Mouse (Mus musculus) cerebellum, adult 9-10 months (tissue): Measurements from ENCODE around the gene Cacna1c.
"Not testable (repeated sequence)": the region's sequence is repeated elsewhere in the genome, so short reads cannot be mapped to it uniquely, and the experiment has no call there.

Experiments used
- DNase-seq: peaks from one replicate; pipeline ENCODE4 v3.0.0; 2022

Gene Cacna1c

DNA sequence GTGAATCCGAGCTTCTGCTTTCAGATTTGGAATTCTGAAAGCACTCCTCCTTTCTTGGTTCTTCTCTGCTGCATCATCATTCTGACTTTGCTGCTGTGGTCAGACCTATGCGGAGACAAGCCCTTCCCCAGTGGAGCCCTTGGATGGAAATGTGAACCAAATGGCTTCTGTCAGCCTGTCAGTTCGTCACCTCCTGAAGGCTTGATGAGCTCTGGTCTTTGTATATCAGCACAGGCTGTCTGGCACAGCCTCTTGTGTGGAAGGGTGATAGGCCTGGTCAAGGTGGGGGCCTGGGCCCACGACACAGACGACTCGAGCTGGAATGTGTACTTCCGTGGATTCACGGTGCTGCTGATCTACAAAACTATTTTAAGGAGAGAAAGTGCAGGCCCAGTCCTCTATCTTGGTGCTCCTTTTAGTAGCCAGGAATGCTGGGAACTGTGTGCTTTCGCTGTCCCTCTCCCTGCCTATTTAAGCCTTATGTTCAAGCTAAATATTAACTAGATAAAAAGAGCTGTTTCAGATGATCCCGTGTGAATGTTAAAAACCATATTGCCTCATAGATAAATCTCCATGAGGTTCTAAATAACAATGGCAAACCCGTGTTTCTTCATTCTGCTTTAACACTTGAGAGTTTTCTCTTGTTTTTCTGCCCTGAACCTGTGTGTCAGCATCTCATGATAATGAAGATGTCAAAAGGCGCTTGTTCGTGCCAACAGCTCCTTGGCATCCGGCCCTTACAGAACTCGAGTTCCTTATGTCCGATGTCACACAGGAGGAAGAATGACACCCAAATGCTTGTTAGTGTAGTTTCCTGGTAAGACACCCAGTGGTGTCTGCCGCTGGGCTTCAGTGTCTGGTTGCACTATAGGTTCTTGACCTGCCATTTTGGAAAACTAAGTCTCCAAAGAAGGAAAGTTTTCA lies at the start of gene Cacna1c:
Cacna1c (minus strand) TSS at position 37 of the 924 bp plus-strand sequence.
- no peak for DNase-seq

DNA sequence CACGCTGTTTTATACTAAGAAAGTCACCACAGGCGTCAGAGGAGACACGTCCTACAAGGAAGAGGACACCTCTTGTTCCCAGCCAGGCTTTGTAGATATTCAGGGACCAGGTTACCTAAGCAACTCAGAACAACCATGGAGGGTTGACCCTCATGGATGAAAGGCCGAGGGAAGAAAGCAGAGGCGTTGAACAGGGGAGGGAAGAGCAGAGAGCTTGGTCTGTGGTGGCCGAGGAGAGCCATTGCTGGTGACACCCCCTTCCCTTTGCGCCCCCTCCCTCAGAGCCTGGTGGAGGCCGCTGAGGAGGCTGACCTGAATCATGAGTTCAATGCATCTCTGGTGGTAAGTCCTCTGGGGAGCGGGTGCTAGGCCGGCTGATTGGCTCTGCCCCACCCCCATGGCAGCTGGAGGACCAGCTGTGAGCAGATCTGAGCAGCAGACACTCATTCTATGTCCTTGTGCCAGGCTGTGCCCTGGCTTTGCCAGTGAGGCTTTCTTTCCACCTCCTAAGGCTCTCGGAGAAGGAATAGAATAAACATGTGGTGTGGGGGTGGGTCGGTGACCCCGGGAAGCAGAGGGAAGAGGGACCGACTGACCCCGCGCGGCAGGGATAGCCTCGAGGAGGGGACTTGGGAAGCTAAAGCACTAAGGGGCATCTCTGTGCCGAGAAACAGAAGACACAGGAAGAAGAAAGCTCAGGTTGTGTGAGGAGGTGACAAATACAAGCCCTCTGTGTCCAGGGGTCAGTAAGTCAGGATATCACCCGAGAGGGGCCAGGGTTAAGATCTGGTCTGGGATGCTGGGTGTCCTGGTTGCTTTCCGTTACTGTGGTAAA lies 44.9 kb upstream of the Cacna1c start:
- DNase-seq = no peak

DNA sequence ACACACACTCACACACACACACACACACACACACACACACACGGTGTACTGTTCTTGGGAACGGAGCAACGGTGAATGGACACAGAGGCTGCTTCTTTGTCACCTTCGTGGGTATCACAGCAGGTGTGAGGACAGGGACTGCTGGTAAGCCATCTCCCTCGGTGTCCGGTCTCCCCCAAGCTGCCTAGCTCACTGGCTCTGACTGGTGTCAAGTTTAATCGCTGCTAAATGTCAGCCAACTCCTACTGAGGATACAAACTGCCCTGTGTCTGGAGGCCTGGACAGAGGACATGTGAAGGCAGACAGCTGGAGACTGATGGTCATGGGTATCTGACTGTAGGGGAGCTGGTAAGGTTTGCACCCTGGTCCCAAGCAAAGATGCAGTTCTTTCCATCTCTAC lies 44.0 kb upstream of the Cacna1c start:
- no peak for DNase-seq

DNA sequence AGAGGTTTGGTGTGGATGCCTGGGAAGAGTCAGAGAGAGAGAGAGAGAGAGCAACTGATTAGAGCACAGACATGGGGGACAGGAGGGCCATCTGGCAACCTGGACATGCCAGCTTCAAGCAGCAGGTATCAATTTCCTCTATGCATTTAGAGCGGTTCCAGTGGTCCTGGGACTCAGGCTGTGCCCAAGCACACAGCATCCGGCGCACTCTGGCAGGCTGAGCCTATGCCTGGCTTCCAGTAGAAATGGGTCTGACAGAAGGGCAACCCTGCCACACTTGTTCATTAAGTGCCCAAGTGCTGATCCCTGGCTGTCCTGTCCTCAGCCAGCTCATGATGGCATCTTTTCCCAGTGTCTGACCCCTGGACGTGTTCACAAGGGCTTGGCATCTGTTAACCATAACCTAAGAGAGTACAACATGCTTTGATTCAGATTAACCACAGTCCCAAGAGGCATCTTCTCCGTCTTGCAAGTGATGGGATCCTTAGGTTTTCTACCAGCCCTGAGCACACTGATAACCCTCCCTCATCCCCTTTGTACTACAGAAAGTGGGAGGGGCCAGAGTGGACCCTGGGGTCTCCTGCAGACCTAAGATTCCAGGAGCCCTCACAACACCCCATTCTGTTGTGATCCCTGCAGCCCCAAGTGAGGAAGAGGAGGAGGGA lies 43.3 kb upstream of the Cacna1c start:
- no peak for DNase-seq

DNA sequence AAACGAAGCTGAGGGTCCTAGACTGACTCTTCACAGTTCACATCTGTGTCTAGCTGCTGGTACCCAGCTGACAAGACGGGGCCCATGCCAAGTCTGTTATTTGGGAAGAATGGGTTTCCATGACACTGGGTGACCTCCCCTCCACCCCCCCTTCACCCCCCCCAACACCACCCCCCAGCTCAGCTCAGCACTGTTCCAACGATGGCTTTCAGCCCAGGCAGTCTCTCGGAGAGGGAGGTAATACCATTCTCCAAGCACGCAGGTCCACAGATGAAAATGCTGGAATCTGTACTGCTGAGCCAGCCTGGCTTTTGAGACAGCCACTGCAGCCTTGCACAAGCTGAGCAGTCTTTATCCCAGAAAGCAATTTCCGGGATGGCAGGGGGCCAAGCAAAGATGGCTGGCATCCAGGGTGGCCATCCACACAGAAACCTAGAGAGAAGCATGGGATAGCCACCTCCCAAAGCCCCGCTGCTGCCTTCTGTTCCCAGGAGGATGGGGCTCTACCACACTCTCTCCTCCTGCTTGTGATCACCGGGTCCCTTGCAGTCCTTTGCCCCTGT lies 41.3 kb upstream of the Cacna1c start:
- DNase-seq = peak; percentile 87

DNA sequence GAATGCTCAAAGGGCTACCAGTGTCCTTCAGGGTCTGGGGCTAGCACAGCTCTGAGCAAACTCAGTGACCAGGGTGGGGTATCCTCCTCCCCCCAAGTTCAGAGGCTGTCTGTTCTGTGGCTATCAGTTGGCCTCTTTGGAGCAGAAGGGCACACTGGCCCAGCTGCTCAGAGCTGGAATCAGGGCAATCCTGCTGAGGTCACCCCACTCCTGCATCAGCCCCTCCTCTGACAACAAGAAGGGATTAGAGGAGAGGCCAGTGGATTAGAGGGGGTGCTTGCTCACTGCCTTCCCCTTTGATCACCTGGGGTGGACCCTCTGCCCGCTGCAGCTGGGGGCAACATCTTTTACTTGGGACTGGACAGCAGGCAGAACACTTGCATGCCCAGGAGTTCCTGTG lies 40.0 kb upstream of the Cacna1c start, which contains the start of gene Cacna2d4:
Cacna2d4 (plus strand) TSS at position 286 of the 400 bp plus-strand sequence.
- no peak for DNase-seq

DNA sequence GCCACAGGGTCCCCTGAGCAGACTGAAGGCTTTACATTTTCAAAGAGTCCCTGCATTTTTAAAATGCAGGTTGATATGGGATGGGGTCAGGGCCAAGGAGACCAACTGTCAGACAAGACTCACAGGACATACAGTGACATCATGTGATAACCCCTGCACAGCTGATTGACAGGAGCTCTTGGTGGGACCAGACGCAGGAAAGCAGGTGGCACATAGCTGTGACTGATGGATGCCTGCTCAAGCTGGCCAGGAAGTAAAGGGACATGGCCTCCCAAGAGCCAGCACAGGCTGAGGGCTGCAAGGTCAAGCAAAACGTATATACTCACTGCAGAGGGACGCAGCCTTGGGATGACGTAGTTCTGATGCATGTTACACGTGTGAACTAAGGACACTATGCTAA lies 39.2 kb upstream of the Cacna1c start:
- no peak for DNase-seq

DNA sequence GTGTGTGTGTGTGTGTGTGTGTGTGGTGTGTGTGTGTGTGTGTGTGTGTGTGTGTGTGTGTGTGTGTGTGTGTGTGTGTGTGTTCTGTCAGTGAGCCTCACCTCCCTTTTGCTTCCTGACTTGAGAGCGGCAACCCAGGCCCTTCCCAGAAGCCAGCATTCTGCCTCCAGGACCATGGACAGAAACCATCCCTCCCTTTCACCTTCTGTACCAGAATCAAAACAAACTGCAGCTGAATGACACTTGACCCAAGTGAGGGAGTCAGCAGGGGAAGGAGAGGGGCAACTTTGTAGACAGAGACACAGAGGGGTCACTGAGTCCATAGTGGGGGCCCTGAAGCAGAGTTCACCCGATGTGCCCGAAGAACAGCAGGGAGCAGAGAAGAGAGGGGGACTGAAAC lies 36.8 kb upstream of the Cacna1c start:
- DNase-seq = no peak

DNA sequence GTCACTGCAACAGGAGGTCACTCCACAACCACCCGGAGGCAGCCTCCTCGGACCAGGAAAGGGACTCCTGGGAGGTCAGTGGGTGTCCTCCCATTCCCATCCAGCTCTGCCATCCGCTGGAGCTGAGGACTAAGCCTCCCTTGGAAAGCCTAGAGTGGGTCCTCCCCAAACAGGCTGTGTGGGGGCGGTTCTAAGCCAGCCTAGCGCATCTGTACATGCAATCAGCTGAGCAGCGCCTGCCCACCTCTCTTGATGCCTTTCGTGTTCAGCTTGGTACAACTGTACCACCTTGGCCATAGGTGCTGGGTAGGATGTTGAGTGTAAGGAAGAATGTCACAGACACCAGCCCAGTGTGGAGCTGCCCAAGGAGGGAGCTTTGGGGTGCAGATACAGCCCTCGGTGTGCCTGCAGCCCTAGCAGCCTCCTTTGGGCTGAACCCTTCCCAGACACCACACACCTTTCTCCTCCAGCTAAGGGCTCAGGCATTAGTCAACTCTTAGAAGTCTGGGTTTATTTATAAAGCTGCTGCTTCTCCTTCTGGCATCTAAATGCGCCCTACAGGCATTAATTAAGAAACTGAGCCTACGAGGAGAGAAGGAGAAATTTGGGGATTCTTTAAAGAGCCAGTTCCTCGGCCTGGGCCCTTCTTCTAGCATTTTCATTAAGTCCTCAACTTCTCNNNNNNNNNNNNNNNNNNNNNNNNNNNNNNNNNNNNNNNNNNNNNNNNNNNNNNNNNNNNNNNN lies 32.8 kb upstream of the Cacna1c start:
- no peak for DNase-seq

DNA sequence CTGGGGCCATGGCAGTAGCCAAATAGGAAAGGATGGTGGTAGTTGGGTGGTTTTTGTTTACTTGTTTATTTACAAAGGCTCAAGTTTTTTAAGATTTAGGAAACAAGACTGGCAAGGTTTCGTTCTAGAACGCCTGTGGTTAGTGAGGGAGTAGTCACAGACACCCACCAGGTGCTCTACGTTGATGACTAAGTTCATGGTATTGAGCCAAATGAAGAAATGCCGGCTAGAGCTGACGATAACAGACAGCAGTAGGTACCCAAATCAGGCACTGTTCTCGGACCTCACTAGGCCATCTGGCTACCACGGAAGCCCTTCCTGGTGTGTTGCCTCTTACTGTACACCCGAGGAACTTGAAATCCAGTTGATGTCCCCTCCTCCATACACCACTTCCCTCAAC lies 30.8 kb upstream of the Cacna1c start:
- no peak for DNase-seq

DNA sequence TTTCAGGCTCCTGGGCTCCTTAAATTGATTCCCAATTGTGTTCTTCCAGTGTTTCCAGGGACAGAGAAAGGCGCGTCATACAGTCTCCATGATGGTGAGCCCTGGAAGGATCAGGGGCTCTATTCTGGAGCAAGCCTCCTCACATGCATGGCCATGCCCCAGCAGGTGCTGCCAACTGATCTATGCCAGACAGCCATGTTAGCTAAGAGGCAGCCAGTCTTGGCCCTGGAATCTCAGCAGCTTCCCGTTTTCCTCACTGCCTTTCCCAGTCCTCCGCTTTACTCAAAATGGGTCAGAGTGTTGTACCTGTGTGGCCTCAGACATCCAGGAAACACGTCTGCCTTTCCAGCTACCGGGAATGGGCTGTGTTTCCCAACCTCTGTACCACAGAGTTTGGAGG lies 29.5 kb upstream of the Cacna1c start:
- no peak for DNase-seq

DNA sequence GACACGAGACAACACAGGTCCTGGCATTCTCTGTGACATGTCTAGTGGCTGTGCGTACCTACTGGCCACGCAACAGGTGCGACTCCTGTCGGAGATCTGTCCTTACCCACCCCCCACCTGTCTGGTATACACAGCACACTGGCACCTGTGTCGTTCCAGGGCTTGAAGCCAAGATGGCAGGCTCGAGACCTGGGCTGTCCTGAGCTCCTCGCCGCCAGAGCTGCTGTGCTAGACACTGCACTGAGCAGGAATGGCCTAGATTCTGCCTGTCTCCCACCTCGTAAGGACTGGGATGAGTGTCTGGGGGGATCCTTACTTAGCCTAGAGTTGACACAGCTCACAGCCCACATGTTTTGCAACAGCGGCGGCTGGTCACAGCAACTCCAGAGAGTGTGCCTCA lies 29.0 kb upstream of the Cacna1c start:
- DNase-seq = no peak

DNA sequence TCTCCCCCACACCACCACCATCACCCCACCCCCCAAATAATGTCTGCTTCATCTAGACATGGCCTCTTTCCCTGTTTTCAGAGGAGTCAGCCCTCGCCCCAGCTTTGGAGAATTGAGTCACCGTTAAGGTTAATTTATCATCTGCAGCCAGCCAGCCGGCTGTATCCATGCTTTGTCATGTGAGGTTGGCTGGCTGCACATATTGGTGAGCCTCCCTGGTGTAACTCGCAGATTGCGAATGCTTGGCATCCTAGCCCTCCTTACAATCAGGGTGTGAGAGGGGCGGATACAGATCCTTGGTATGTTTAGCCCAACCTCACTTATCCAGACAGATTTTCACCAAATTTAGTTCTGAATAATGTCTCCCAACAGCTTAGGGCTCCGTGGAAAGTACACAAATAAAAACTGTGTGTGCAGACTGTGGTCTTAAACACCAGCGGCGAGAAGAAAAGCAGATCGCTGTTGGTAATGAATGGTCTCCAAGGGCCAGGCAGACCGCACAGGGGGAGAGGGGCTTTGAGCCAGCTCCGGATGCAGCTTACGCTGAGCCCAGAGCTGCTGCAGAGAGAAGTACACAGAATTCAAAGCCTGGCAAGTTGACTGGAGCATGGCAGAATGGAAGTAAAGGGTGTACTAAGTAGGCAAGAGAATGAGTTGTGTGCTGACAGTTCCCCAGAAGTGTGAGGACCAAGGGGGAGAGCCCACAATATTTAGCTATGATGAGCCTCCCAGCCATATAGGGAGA lies 28.4 kb upstream of the Cacna1c start:
- DNase-seq = no peak

DNA sequence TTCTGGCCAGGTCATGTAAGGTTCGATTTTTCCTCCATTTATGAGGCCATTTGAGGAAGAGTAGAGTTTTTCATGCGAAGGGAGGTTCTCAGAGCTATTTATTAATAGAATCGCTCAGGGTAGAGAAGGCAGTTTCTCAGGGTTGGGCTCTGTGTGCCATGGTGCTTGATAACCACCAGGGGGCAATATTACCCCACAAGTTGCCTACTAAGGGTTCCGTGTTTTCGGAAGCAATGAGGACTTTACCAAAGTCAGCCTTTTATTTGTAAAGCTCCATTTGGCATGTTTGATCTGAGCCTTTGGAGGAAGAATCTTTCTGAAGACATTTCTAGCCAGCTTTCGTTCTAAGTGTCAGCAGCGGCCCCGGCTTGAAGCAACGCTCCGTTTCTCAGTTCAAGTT lies 24.1 kb upstream of the Cacna1c start:
- peak; percentile 79 for DNase-seq

DNA sequence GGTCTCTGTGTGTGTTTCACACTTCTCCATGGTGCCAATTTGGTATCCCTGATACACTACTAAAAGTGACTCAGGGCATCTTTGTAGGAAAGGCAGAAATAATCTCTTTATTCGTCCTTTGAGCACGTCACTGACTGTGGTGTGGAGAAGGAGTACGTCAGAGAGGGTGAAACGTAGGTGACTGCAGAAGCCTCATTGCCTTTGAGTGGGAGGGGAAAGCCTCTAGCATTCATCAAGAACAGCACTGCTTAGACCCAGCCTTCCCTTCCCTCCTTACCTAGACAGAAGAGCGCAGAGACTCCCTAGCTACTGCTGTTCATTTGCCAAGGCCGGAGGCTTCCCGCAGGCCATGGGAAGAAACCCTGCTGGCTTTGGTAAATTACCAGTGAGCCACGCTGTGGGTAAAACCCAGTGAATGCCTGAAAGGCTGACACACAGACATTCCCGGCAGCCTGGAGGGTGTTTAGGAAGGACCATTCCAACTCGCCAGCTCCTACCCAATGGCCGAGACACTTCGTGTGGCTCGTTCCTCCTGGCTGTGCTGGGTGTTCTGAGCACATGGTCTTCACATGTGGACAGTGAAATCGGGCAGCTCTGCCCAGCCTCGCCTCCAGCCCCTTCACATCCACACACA lies 23.1 kb upstream of the Cacna1c start:
- peak; percentile 52 for DNase-seq

DNA sequence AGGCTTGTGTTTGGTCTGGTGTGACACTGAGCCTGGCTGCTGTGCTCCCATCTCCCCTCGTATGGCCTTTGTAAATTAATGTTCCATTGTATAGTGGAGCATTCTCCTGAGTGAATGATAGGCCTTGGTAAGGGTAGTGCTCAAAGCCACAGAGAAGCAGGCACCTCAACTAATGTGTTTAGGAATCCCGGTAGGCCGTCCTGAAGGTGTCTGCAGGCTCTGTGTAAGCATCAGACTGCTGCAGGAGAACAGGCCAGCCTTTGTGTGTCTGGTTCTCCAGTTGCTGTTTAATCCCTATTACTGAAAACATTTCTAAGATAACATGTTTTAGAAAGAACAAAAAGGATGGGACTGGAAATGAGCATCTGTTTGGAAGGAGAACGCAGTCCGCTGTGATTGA lies 22.4 kb upstream of the Cacna1c start:
- no peak for DNase-seq

DNA sequence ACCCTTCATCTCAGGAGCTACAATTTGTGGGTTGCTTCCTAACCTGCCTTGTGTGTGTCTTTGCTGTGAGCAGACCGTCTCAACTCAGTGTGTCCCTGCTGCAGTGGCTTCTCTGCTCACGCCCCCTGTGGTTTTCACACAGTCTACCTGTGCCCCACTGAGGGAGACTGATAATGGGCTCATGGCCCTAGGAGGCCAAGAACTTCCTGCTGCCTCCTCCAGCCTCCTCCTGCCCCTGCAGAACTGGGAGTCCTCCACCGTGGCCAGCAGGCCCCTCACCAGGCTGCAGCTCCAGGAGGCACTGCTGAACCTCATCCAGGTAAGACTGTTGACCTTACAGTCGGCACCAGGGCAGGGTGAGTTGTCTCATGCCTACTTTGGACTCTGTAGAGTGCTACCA lies 21.4 kb upstream of the Cacna1c start:
- no peak for DNase-seq

DNA sequence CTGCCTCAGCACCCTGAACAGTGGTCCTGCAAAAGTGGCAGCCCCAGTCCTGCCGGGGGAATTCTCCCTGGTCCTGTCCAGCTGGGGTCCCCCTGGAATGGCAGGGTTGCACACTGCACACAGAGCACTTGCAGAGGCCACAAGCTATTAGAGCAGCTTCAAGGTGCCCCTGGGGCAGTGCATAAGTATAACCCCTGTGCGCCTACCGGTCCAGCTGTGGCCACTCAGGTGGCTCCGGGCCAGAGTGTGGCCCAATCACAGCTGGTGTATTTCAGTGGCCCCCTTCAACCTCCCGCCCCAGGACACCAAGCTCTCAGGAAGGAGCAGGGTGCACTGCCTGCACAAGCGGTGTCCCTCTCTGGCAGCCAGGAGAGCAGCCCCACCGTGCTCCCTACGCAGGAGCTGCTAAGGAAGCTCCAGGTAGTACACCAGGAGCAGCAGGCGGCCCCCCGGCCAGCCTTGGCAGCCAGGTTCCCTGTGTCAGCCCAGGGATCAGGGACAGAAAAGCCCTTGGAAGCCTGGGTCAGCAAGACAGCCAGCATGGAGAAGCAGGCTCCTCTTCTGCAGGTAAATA lies 18.9 kb upstream of the Cacna1c start:
- no peak for DNase-seq

DNA sequence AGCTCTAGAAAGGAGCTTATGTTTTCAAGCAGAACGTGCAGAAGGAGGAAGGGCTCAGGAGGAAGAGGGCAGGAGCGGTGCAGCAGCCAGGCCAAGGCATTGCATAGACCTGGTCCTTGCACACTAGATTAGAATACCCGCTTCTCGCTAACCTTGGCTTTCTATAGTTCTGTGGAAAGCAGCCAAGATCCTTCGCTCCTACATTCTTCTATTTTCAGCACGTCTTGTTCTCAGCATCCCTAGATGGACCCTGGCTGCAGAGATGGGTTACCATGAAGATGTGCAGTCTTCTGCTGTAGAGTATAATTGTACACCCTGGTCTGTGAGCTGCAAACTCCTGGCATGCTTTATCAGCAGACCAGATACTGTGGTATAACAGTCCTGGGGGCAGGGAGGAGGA lies 18.0 kb upstream of the Cacna1c start:
- no peak for DNase-seq

DNA sequence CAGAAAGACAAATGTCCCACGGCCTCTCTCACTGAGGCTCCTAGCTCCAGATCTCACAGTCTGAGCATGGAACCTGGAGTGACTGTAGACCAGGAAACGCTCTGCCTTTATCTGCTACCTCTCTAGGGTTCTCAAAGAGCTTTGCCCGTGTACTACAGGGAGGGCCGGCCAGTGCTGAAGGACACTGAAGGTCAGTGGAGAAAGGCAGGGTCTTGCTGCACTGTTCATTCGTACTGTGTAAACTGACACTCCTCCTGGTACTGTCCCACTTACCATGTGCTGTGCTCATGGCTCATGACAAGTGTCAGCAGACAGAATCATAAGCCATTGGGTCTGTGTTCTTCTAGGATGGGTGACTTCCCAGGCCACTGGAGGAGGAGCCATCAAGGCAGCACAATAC lies 17.2 kb upstream of the Cacna1c start:
- DNase-seq = no peak

DNA sequence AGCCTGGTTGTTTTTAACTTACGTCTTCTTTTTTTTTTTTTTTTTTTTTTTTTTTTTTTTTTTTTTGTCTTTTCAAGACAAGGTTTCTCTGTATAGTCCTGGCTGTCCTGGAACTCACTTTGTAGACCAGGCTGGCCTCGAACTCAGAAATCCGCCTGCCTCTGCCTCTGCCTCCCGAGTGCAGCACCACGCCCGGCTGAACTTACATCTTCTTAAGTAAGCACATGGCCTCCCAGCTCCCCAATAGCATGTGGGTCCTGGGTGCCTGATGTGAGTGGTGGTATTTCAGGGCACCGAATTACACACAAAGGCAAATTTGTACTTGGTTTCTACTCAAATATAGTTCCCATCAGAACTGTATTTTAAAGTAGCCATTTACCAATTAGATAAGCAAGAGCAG lies 9.8 kb upstream of the Cacna1c start:
- DNase-seq = not testable (repeated sequence)
